Comparison of ENCODE assay signal across 14 mouse cellular contexts in the genomic region with DNA sequence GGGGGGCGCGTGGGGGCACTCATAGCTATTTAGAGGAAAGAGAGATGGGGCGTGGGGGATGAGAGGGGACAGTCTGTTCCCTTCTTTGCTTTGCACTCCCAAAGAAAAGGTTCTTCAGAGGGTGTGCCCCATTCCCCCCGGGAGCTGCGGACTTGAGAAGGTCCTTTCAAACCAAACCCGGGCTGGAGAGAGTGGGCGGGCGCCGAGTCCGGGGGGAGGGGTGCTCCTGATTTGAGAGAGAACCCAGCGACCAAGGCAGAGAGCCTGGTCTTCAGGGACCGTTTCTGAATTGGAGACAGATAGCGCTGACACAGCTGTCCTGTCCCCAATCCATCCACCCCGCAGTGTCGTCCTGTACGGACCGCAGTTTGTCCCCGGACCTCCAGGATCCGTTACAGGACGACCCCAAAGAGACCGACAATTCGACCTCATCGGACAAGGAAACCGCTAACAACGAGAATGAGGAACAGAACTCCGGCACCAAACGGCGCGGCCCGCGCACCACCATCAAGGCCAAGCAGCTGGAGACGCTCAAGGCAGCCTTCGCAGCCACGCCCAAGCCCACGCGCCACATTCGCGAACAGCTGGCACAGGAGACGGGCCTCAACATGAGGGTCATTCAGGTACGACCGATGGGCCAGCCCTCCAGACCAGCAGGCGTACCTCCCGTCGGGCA. TPM values are rescaled to one million over a fixed set of nuclear protein-coding genes. Genes with fewer than 3 reads are reported as not detected.
DNase-seq lines count a peak whose midpoint lies in the region; ATAC-seq and TF ChIP-seq lines count a peak whose summit lies in the region.
"Had no signal": no experiment of that assay in that cellular context is flagged by ENCODE, and none has a peak within 500 bp of the region (broad histone marks: within the 10 kb centered on the region; RNA-seq: fewer than 3 reads in every experiment).

No protein-coding gene starts in this region.

- ATAC-seq in kidney, embryonic 15.5 days (replicated peaks; ENCODE audit: low FRiP score): no peak
- no peak for ATAC-seq in embryonic facial prominence, embryonic 15.5 days (ENCODE audit: insufficient number of reproducible peaks, low FRiP score, low TSS enrichment, low read depth)
- no peak for ATAC-seq in intestine, embryonic 15.5 days
- ATAC-seq in neural tube, embryonic 13.5 days (ENCODE audit: low read depth): no peak
- ATAC-seq: CD4-positive, CD25-positive, alpha-beta regulatory T cell, adult 4 months had no signal

- TF ChIP-seq CTCF in layer of hippocampus, adult 2 months (conservative IDR thresholded peaks at IDR 0.05): no peak

- H3K4me2 ChIP-seq in kidney, embryonic 15.5 days: peak overlapping the region; percentile 66; the same call in 1 of the 2 replicates
- no peak overlapping the region for H3K4me2 ChIP-seq in embryonic facial prominence, embryonic 15.5 days (replicated peaks)
- 0 out of 2 replicates have a peak overlapping the region, but pooled peaks have one; percentile 75 for H3K4me2 ChIP-seq in intestine, embryonic 15.5 days (replicated peaks)
- H3K4me2 ChIP-seq in neural tube, embryonic 13.5 days: peak overlapping the region; percentile 68

- peaks cover 99% of the 10 kb centered on the region for H3K27me3 ChIP-seq in kidney, embryonic 15.5 days
- peaks cover 98% of the 10 kb centered on the region for H3K27me3 ChIP-seq in embryonic facial prominence, embryonic 15.5 days
- H3K27me3 ChIP-seq in intestine, embryonic 15.5 days (replicated peaks): peaks cover 96% of the 10 kb centered on the region
- H3K27me3 ChIP-seq in neural tube, embryonic 13.5 days: peaks cover 97% of the 10 kb centered on the region

- peaks cover 42% of the 10 kb centered on the region for H3K4me1 ChIP-seq in kidney, embryonic 15.5 days
- peaks cover 34% of the 10 kb centered on the region for H3K4me1 ChIP-seq in embryonic facial prominence, embryonic 15.5 days
- peaks cover 17% of the 10 kb centered on the region for H3K4me1 ChIP-seq in intestine, embryonic 15.5 days (replicated peaks)
- H3K4me1 ChIP-seq in neural tube, embryonic 13.5 days (replicated peaks): peaks cover 38% of the 10 kb centered on the region

- no peak overlapping the region for H3K27ac ChIP-seq in kidney, embryonic 15.5 days
- H3K27ac ChIP-seq in embryonic facial prominence, embryonic 15.5 days (replicated peaks): no peak overlapping the region
- H3K27ac ChIP-seq in intestine, embryonic 15.5 days: no peak overlapping the region
- H3K27ac ChIP-seq in neural tube, embryonic 13.5 days (replicated peaks): peak overlapping the region; percentile 94
- no peak overlapping the region for H3K27ac ChIP-seq in layer of hippocampus, adult 2 months

- H3K9me3 ChIP-seq in kidney, embryonic 15.5 days (replicated peaks): no peaks in the 10 kb centered on the region
- no peaks in the 10 kb centered on the region for H3K9me3 ChIP-seq in embryonic facial prominence, embryonic 15.5 days (replicated peaks)
- H3K9me3 ChIP-seq in intestine, embryonic 15.5 days: no peaks in the 10 kb centered on the region
- no peaks in the 10 kb centered on the region for H3K9me3 ChIP-seq in neural tube, embryonic 13.5 days

- no peak overlapping the region for H3K9ac ChIP-seq in kidney, embryonic 15.5 days
- no peak overlapping the region for H3K9ac ChIP-seq in embryonic facial prominence, embryonic 15.5 days
- no peak overlapping the region for H3K9ac ChIP-seq in intestine, embryonic 15.5 days
- peak overlapping the region; percentile 92 for H3K9ac ChIP-seq in neural tube, embryonic 13.5 days

- H3K4me3 ChIP-seq in kidney, embryonic 15.5 days (replicated peaks): peak overlapping the region; percentile 41; the same call in 1 of the 2 replicates
- H3K4me3 ChIP-seq in embryonic facial prominence, embryonic 15.5 days (replicated peaks): peak overlapping the region; percentile 36; the same call in 1 of the 2 replicates
- H3K4me3 ChIP-seq in intestine, embryonic 15.5 days (replicated peaks): no peak overlapping the region
- peak overlapping the region; percentile 59 for H3K4me3 ChIP-seq in neural tube, embryonic 13.5 days
- no peak overlapping the region for H3K4me3 ChIP-seq in layer of hippocampus, adult 2 months
- H3K4me3 ChIP-seq: myocyte had no signal

- DNase-seq in kidney, adult 18-20 months: no peak
- no peak for DNase-seq in adrenal gland, adult 18-20 months (ENCODE audit: low spot score in 2 of 2)
- no peak for DNase-seq in urinary bladder, postnatal 10 days (ENCODE audit: low spot score)
- no peak for DNase-seq in layer of hippocampus, adult 2 months (ENCODE audit: low spot score in 2 of 2)
- DNase-seq: adrenal gland, adult 2 months; kidney, postnatal 14 days; liver had no signal

- under 1% methylated on average over 44 of the region's 44 CpGs for WGBS in kidney, embryonic 15.5 days
- WGBS in embryonic facial prominence, embryonic 15.5 days: under 1% methylated on average over 44 of the region's 44 CpGs
- under 1% methylated on average over 44 of the region's 44 CpGs for WGBS in intestine, embryonic 15.5 days
- under 1% methylated on average over 44 of the region's 44 CpGs for WGBS in neural tube, embryonic 13.5 days

- H3K36me3 ChIP-seq in kidney, embryonic 15.5 days: no peaks in the 10 kb centered on the region
- no peaks in the 10 kb centered on the region for H3K36me3 ChIP-seq in embryonic facial prominence, embryonic 15.5 days
- H3K36me3 ChIP-seq in intestine, embryonic 15.5 days: no peaks in the 10 kb centered on the region
- H3K36me3 ChIP-seq in neural tube, embryonic 13.5 days: peaks cover 5% of the 10 kb centered on the region

RNA-seq across cellular contexts. Expression of gene Lhx5, which starts 3.6 kb away (rescaled TPM):
- not detected in 2 replicates for polyA plus RNA-seq in kidney, embryonic 15.5 days (2015; fragmentation: Nextera tagmentation; extraction: Ambion mirVana)
- 0.05 TPM in 2 replicates for polyA plus RNA-seq in embryonic facial prominence, embryonic 15.5 days (2015; fragmentation: Nextera tagmentation; extraction: Ambion mirVana)
- polyA plus RNA-seq in intestine, embryonic 15.5 days (2015; fragmentation: Nextera tagmentation; extraction: Ambion mirVana): 0.08 TPM in 1 of 2 replicates, not detected in the other
- polyA plus RNA-seq in neural tube, embryonic 13.5 days (2015; fragmentation: Nextera tagmentation; extraction: Ambion mirVana): 42.0 and 46.0 TPM in 2 replicates
- not detected for total RNA-seq in adrenal gland, adult 18-20 months (2021)
- total RNA-seq in layer of hippocampus, adult 2 months (2021): under 1 TPM in 1 of 2 experiments, not detected in 1; 0.36 TPM
- total RNA-seq: adrenal gland, adult 2 months; gastrocnemius, postnatal 4 days had no signal
- polyA plus RNA-seq: adrenal gland, adult 2 months; CD4-positive, CD25-positive, alpha-beta regulatory T cell, adult 4 months; myocyte had no signal

RNA-seq across cellular contexts. Expression of gene Sdsl, which starts 37.5 kb away (rescaled TPM):
- 11.2 and 14.4 TPM in 2 replicates for polyA plus RNA-seq in kidney, embryonic 15.5 days (2015; fragmentation: Nextera tagmentation; extraction: Ambion mirVana)
- polyA plus RNA-seq in embryonic facial prominence, embryonic 15.5 days (2015; fragmentation: Nextera tagmentation; extraction: Ambion mirVana): 0.95 and 1.7 TPM in 2 replicates
- polyA plus RNA-seq in intestine, embryonic 15.5 days (2015; fragmentation: Nextera tagmentation; extraction: Ambion mirVana): 14.0 and 18.0 TPM in 2 replicates
- polyA plus RNA-seq in neural tube, embryonic 13.5 days (2015; fragmentation: Nextera tagmentation; extraction: Ambion mirVana): 5.2 and 6.9 TPM in 2 replicates
- total RNA-seq in adrenal gland, adult 18-20 months (2021): 10 to 100 TPM; 55.6 to 78.2 TPM
- 1 to 10 TPM; 7.9 to 8.5 TPM for total RNA-seq in layer of hippocampus, adult 2 months (2021)
- polyA plus RNA-seq: CD4-positive, CD25-positive, alpha-beta regulatory T cell, adult 4 months had no signal

RNA-seq across cellular contexts. Expression of gene Sds, which starts 41.2 kb away (rescaled TPM):
- polyA plus RNA-seq in kidney, embryonic 15.5 days (2015; fragmentation: Nextera tagmentation; extraction: Ambion mirVana): not detected in 2 replicates
- polyA plus RNA-seq in embryonic facial prominence, embryonic 15.5 days (2015; fragmentation: Nextera tagmentation; extraction: Ambion mirVana): not detected in 2 replicates
- polyA plus RNA-seq in intestine, embryonic 15.5 days (2015; fragmentation: Nextera tagmentation; extraction: Ambion mirVana): not detected in 2 replicates
- not detected in 2 replicates for polyA plus RNA-seq in neural tube, embryonic 13.5 days (2015; fragmentation: Nextera tagmentation; extraction: Ambion mirVana)
- total RNA-seq in adrenal gland, adult 18-20 months (2021): not detected
- total RNA-seq in layer of hippocampus, adult 2 months (2021): under 1 TPM in 1 of 2 experiments, not detected in 1; 0.31 TPM
- total RNA-seq: gastrocnemius, postnatal 4 days had no signal
- polyA plus RNA-seq: CD4-positive, CD25-positive, alpha-beta regulatory T cell, adult 4 months; myocyte had no signal

Comparison
In these comparisons a context has a peak if more than half of its experiments do, and no peak if none do; other contexts are left out.
1. H3K4me3 ChIP-seq: peak in kidney, embryonic 15.5 days (single experiment), embryonic facial prominence, embryonic 15.5 days (single experiment) and neural tube, embryonic 13.5 days (single experiment); none in intestine, embryonic 15.5 days (single experiment) and layer of hippocampus, adult 2 months (single experiment).
2. RNA of gene Lhx5, which starts 3.6 kb away (polyA plus RNA-seq): 42.0 to 46.0 TPM in neural tube, embryonic 13.5 days; 0.05 TPM in embryonic facial prominence, embryonic 15.5 days, 0.08 TPM in intestine, embryonic 15.5 days and not detected in kidney, embryonic 15.5 days; every median in the first group is over 10 times any median in the second.